Mouse (Mus musculus): ENCODE results near the gene Tmed9.

DNA sequence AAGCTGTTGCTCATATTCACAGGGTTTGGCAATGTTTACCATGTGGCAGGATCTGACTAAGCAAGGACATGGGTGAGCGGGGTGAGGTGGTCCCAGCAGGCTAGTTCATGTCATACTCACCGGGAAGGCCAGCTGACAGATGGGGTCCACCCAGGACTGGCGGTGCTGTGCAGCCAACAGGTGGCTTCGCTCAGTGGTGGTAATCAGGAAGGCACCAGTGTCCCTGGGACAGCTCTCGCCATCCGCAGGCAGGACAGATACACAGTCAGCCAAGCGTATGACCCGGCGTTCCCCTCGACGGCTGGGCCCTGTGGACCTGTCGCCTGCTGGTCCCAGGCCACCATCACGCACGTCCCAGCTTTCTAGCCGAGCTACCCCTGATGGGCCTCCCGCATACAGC is 46.3 kb upstream of the Tmed9 start:
- TF ChIP-seq CTCF (IDR thresholded peaks at IDR 0.05; ENCODE audit: control insufficient read depth, insufficient read depth, insufficient read length) (no peak), CEBPB (IDR thresholded peaks at IDR 0.05; ENCODE audit: low read depth) (no peak), USF1 (IDR thresholded peaks at IDR 0.05; ENCODE audit: low read depth) (no peak), MAX (IDR thresholded peaks at IDR 0.05) (no peak), MYOG (IDR thresholded peaks at IDR 0.05; ENCODE audit: control insufficient read depth, extremely low read depth, insufficient read length) (no peak), MYOD1 (IDR thresholded peaks at IDR 0.05; ENCODE audit: control insufficient read depth, insufficient read length, low read depth) (no peak), FOSL1 (IDR thresholded peaks at IDR 0.05; ENCODE audit: insufficient read depth, low read length, poor library complexity, severe bottlenecking) (no peak)
